Mouse (Mus musculus): ENCODE results near the gene Utrn.

DNA sequence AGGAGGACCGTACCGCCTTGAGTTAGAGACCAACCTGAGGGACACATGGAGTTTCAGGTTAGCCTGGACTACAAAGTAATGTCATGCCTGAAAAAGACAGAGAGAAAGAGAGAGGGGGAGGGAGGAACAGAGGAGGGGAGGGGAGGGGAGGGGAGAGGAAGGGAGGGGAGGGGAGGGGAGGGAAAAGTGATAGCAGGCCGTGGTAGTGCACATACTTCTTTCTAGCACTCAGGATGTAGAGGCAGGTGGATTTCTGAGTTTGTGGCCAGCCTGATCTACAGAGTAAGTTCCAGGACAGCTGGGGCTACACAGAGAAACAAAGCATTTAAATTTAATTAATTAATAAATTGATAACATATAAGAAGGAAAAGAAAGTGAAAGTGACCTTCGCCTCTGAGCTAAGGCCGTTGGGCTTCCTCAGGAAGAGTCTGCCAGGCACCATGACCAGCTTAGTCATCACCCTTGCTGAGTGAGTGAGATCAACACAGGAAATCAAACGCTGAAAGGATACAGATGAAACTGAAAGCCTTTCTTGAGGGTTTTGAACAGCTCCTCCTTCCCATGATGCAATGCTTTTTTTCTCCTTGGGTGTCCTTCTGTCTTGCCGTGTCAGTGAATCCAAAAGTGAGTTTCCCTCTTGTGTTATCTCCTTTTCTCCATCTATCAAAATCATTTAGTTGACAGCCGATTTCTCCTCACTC, 5.6 kb upstream of the Utrn start:
- no peak for TF ChIP-seq POLR2A (IDR thresholded peaks at IDR 0.05; ENCODE audit: borderline replicate concordance, extremely low read depth, insufficient read depth, insufficient read length, poor library complexity, severe bottlenecking)
- no peak for TF ChIP-seq CTCF (IDR thresholded peaks at IDR 0.05; ENCODE audit: borderline replicate concordance, extremely low read depth, insufficient read depth, insufficient read length)
